Mouse (Mus musculus) left cerebral cortex, postnatal 10 days (tissue): ENCODE measurements at regions not wholly inside any gene's neighbourhood (a gene's known extent, or its start where the extent isn't known, plus 50 kb on each side); places are given as distances from the start of the nearest gene placed in this dataset.
"Not testable (repeated sequence)": the region's sequence is repeated elsewhere in the genome, so short reads cannot be mapped to it uniquely, and the experiment has no call there.

Source experiments
- DNase-seq, 2 experiments: peaks; one replicate each; pipeline ENCODE4 v3.0.0; 2021 to 2022; ENCODE audit warnings: low spot score in 2 of 2, mixed read lengths in 1 of 2; ENCODE audit errors: extremely low spot score in 1 of 2
- intact Hi-C: fragments of 180-260 bp; cut with DNase I; formaldehyde crosslinking; loops from one replicate; pipeline ENCODE4 v1.15.1; 2025

- peak in 1 of 2 experiments; percentile 41 for DNase-seq
- intact Hi-C loops, result not testable (repeated sequence)
Observed at GRCm38 (mm10) chr12:22156467-22157037, 739.1 kb upstream of the Ywhaq start.

GRCm38 (mm10) chr12:22155341-22155740, 737.9 kb upstream of the Ywhaq start:
- intact Hi-C loops, DNase-seq: not testable (repeated sequence)
